Mouse (Mus musculus) olfactory bulb, adult 2 months (tissue): ENCODE measurements at regions not wholly inside any gene's neighbourhood (a gene's known extent, or its start where the extent isn't known, plus 50 kb on each side); places are given as distances from the start of the nearest gene placed in this dataset.

ENCODE experiments used
- CTCF ChIP-seq: fragments of 200-500 bp; IDR thresholded peaks from 2 replicates; pipeline ENCODE4 v1.5.1; 2012; ENCODE audit warnings: low read depth, mild to moderate bottlenecking, low read length, moderate library complexity; ENCODE audit not compliant: insufficient read depth
- POLR2A ChIP-seq: fragments of 200-500 bp; IDR thresholded peaks from 2 replicates; pipeline ENCODE4 v1.6.1; 2012; ENCODE audit warnings: mild to moderate bottlenecking, low read depth, low read length, moderate library complexity; ENCODE audit not compliant: insufficient read depth

- TF ChIP-seq CTCF (no peak), POLR2A (no peak)
Measured at GRCm38 (mm10) chr2:45504468-45504867, 387.3 kb upstream of the Zeb2 start.
